Mouse (Mus musculus) heart, postnatal 14 days (tissue): ENCODE results near the gene Gm14322. TPM values are rescaled to one million over a fixed set of nuclear protein-coding genes. Genes with fewer than 3 reads are reported as not detected.
A peak's percentile ranks its signal among the peaks of the same experiment; 100 is the strongest.
"Not testable (repeated sequence)": the region's sequence is repeated elsewhere in the genome, so short reads cannot be mapped to it uniquely, and the experiment has no call there.

Source experiments
- DNase-seq, 2 experiments: peaks; one replicate each; pipeline ENCODE4 v3.0.0; 2021 to 2022
- intact Hi-C: fragments of 180-260 bp; cut with DNase I; formaldehyde crosslinking; loops from one replicate; pipeline ENCODE4 v1.15.1; 2025
- long read RNA-seq, 2 experiments: library from polyadenylated mRNA; stranded (forward); transcript quantifications; one replicate each; pipeline ENCODE4 v2.0.0; 2021
- total RNA-seq, 2 experiments: library from RNA; stranded (reverse); gene quantifications; 2 replicates each; pipeline ENCODE4 v1.2.3; 2021

Gm14322 gene
- 10 to 100 TPM; 17.3 to 18.0 TPM for total RNA-seq
- long read RNA-seq, experiment 1, partial matches to known transcripts, result 1 of 13 reads
- long read RNA-seq, experiment 1, other reads (novel, unspliced or antisense), result 12 of 13 reads
- long read RNA-seq, experiment 2, partial matches to known transcripts, result 5 of 7 reads
- long read RNA-seq, experiment 2, other reads (novel, unspliced or antisense), result 2 of 7 reads

GRCm38 (mm10) chr2:177758941-177759558 is at the start of gene Gm14322:
Gene Gm14322, plus strand, starts transcription at chr2:177759288.
- peak; percentile 40 to 52 for DNase-seq
- intact Hi-C loops, result not testable (repeated sequence)

- DNase-seq, intact Hi-C loops: not testable (repeated sequence)
Observed at GRCm38 (mm10) chr2:177741487-177741886, 17.6 kb upstream of the Gm14322 start.

GRCm38 (mm10) chr2:177787351-177787750 is 28.3 kb downstream of the Gm14322 start:
- intact Hi-C loops, DNase-seq: not testable (repeated sequence)

DNA sequence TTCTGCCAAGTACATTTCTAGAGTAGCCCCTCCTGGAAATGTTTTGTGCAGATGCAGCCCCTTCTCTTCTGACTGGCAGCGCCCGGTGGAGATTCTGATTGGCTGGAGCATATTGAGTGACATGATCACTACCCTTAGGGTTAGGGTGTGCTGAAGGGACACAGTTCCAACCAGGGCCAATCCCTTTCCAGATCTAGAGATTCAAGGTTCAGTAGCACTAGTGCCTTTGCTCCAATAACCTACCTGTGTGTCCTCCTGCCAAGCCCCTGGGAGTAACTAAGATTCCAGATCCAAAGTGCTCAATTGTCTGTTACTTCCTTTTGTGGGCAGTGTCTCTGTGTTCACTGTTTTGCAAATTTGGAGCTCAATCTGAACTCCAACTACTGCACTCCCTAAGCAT is 47.1 kb downstream of the Gm14322 start:
- intact Hi-C loops, DNase-seq: not testable (repeated sequence)

Other genes with a start within 250 kb of the Gm14322 start
- gene Gm14406, start 181.1 kb upstream of the Gm14322 start, total RNA-seq, result under 1 TPM; 0.24 to 0.27 TPM
- gene Gm14325, start 81.0 kb downstream of the Gm14322 start, total RNA-seq, result 10 to 100 TPM; 73.0 to 77.6 TPM
- gene Gm14327, start 137.8 kb downstream of the Gm14322 start, total RNA-seq, result 10 to 100 TPM; 30.8 to 31.1 TPM
- gene Zfp972, start 166.3 kb downstream of the Gm14322 start, total RNA-seq, result 1 to 10 TPM in 1 of 2 experiments, under 1 TPM in 1; 0.44 to 1.1 TPM
- gene Gm14326, start 198.0 kb downstream of the Gm14322 start, total RNA-seq, result 10 to 100 TPM; 31.1 to 43.1 TPM